In the genomic region with DNA sequence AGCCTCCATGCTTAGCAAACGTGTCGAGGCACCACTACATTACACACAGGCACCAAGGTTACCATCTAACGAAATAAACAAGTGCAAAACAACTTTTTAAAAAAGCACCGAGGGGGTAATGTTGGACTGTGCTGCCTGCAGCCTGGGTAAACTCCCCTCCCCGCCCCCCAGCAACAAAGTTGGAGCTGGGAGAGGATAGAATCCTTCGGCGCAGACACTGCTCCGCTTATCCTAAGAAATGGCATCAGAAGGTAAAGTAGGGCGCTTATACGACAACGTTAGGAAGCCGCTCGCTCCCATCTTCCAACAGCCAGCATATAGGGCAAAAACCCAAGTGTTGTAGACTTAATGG, we compare ENCODE assay signal across 8 mouse cellular contexts. TPM values are rescaled to one million over a fixed set of nuclear protein-coding genes. Genes with fewer than 3 reads are reported as not detected.
A peak's percentile ranks its signal among the peaks of the same experiment; 100 is the strongest.
DNase-seq lines count a peak whose midpoint lies in the region; ATAC-seq and TF ChIP-seq lines count a peak whose summit lies in the region.

No protein-coding gene starts in this region.

- peaks cover 8% of the 10 kb centered on the region; the same call in 1 of the 2 replicates for H3K36me3 ChIP-seq in hindbrain, embryonic 14.5 days (replicated peaks; ENCODE audit: control insufficient read depth, insufficient read depth)

- no peaks in the 10 kb centered on the region for H3K27me3 ChIP-seq in hindbrain, embryonic 14.5 days (ENCODE audit: control insufficient read depth, insufficient read depth, low read length)

- no peak for ATAC-seq in hindbrain, embryonic 14.5 days (ENCODE audit: low FRiP score)
- 0 out of 2 replicates have a peak, but pooled peaks have one; percentile 2 for ATAC-seq in megakaryocyte-erythroid progenitor cell, adult 5-6 weeks (replicated peaks; ENCODE audit: low FRiP score, low TSS enrichment, poor library complexity, severe bottlenecking)

- DNase-seq in gastrocnemius, adult 2 months, result no peak
- no peak for DNase-seq in gastrocnemius, postnatal 25 days
- DNase-seq in B cell, adult 2 months, result peak; percentile 44 to 47
- DNase-seq in hindbrain, embryonic 14.5 days (ENCODE audit: low spot score), result no peak
- no peak for DNase-seq in layer of hippocampus, adult 9-11 months
- no peak for DNase-seq in retina, postnatal 1 day

- peaks cover 8% of the 10 kb centered on the region; the same call in 1 of the 2 replicates for H3K4me1 ChIP-seq in cortical plate, adult 2 months (ENCODE audit: control insufficient read depth, insufficient read depth, low read length)
- peaks cover 17% of the 10 kb centered on the region for H3K4me1 ChIP-seq in hindbrain, embryonic 14.5 days (replicated peaks; ENCODE audit: control insufficient read depth, insufficient read depth, low read length)

- peak overlapping the region; percentile 96 for H3K27ac ChIP-seq in gastrocnemius, adult 2 months
- peak overlapping the region; percentile 91 for H3K27ac ChIP-seq in cortical plate, adult 2 months (ENCODE audit: insufficient read depth, low read length)
- H3K27ac ChIP-seq in hindbrain, embryonic 14.5 days, result peak overlapping the region; percentile 89

- WGBS in hindbrain, embryonic 14.5 days, result 2% methylated on average over 13 of the region's 13 CpGs

- peak overlapping the region; percentile 85 for H3K4me3 ChIP-seq in gastrocnemius, adult 2 months
- peak overlapping the region; percentile 64 for H3K4me3 ChIP-seq in cortical plate, adult 2 months (ENCODE audit: insufficient read depth, low read length)
- H3K4me3 ChIP-seq in hindbrain, embryonic 14.5 days (replicated peaks; ENCODE audit: low read length), result peak overlapping the region; percentile 81

- no peak for TF ChIP-seq CTCF in gastrocnemius, adult 2 months (IDR thresholded peaks at IDR 0.05)
- no peak for TF ChIP-seq CTCF in cortical plate, adult 2 months (IDR thresholded peaks at IDR 0.05; ENCODE audit: extremely low read depth, insufficient read depth, low read length)

- no peak for TF ChIP-seq POLR2A in cortical plate, adult 2 months (IDR thresholded peaks at IDR 0.05; ENCODE audit: extremely low read depth, insufficient read depth, low read length)

- H3K4me2 ChIP-seq in hindbrain, embryonic 14.5 days (replicated peaks), result peak overlapping the region; percentile 84

- peak overlapping the region; percentile 89 for H3K9ac ChIP-seq in hindbrain, embryonic 14.5 days

- no peaks in the 10 kb centered on the region for H3K9me3 ChIP-seq in hindbrain, embryonic 14.5 days (ENCODE audit: control insufficient read depth, low read length)

- intact Hi-C loops in gastrocnemius, adult 2 months (cut with DNase I), result no loop called here

RNA-seq across cellular contexts. Expression of a gene that starts 0.8 kb away (rescaled TPM):
- total RNA-seq in gastrocnemius, adult 2 months (2021), result 10 to 100 TPM; 65.4 to 73.5 TPM
- 10 to 100 TPM; 44.6 to 46.0 TPM for total RNA-seq in gastrocnemius, postnatal 25 days (2021)
- polyA plus RNA-seq in cortical plate, adult 2 months (2012; rRNA removed), result 35.2 and 38.1 TPM in 2 replicates
- 22.5 and 22.9 TPM in 2 replicates for polyA plus RNA-seq in hindbrain, embryonic 14.5 days (2014; fragmentation: Nextera tagmentation; extraction: Ambion mirVana)
- total RNA-seq in megakaryocyte-erythroid progenitor cell, adult 5-6 weeks (2014; fragmentation: Nextera tagmentation), result 40.0 and 61.7 TPM in 2 replicates
- 33.7 and 35.2 TPM in 2 replicates for total RNA-seq in megakaryocyte-erythroid progenitor cell, adult 5-6 weeks (2017)

Comparison
In these comparisons a context has a peak if more than half of its experiments do, and no peak if none do; other contexts are left out.
1. DNase-seq: peak in B cell, adult 2 months (2 of 2); none in gastrocnemius, adult 2 months (single experiment), gastrocnemius, postnatal 25 days (single experiment), hindbrain, embryonic 14.5 days (single experiment), layer of hippocampus, adult 9-11 months (single experiment) and retina, postnatal 1 day (single experiment).
2. Peak in every context shown above with its lines, with median percentiles within 50 percentile points of each other: H3K27ac ChIP-seq and H3K4me3 ChIP-seq.